Mouse (Mus musculus) liver, embryonic 14.5 days (tissue): ENCODE data around the gene Tmem39b.
A peak's percentile ranks its signal among the peaks of the same experiment; 100 is the strongest.

Experiments used
- CTCF ChIP-seq: IDR thresholded peaks from 2 replicates; pipeline ENCODE4 v1.5.1; 2016; ENCODE audit warnings: antibody characterized with exemption, low read depth, control low read depth
- EP300 ChIP-seq: IDR thresholded peaks from 2 replicates; pipeline ENCODE4 v1.6.1; 2016; ENCODE audit warnings: antibody characterized with exemption, low read depth

GRCm38 (mm10) chr4:129742232-129743009 is 45.8 kb upstream of the Tmem39b start, which contains the start of gene Khdrbs1:
- TF ChIP-seq CTCF = no peak
- peak; percentile 38; the same call in 1 of the 2 replicates for TF ChIP-seq EP300
